Mouse (Mus musculus): ENCODE results near the gene Poll.

GRCm38 (mm10) chr19:45579416-45579815 lies 19.1 kb upstream of the Poll start:
- TF ChIP-seq CTCF (IDR thresholded peaks at IDR 0.05; ENCODE audit: borderline replicate concordance, insufficient read depth, low read length) (no peak), POLR2A (IDR thresholded peaks at IDR 0.05; ENCODE audit: low read depth, low read length) (no peak)

Data from embryonic fibroblast, embryonic 13.5 days (primary cell).